Mouse (Mus musculus) neural tube, embryonic 14.5 days (tissue): Measurements from ENCODE around the gene Epha4. TPM values are rescaled to one million over a fixed set of nuclear protein-coding genes. Genes with fewer than 3 reads are reported as not detected.

Experiments used
- ATAC-seq: fragments of 200-750 bp; cut with Nextera tagmentation; 2 replicates; pipeline ENCODE4 v1.8.0; 2017; ENCODE audit warnings: low read depth, mild to moderate bottlenecking, moderate TSS enrichment, moderate library complexity
- H3K27ac ChIP-seq: fragments of 300-500 bp; sonication (generic); 2 replicates; pipeline ENCODE4 v1.5.1; 2014; ENCODE audit warnings: low read depth, mild to moderate bottlenecking, control low read depth, low read length, moderate library complexity, mixed read lengths
- H3K27me3 ChIP-seq: fragments of 300-500 bp; sonication (generic); 2 replicates; pipeline ENCODE4 v1.6.1; 2014; ENCODE audit warnings: low read length; ENCODE audit not compliant: control insufficient read depth, insufficient read depth
- H3K36me3 ChIP-seq: fragments of 300-500 bp; sonication (generic); 2 replicates; pipeline ENCODE4 v1.6.1; 2014; ENCODE audit warnings: low read length, mixed read lengths; ENCODE audit not compliant: control insufficient read depth, insufficient read depth
- H3K4me1 ChIP-seq: fragments of 300-500 bp; sonication (generic); 2 replicates; pipeline ENCODE4 v1.6.1; 2014; ENCODE audit warnings: low read length; ENCODE audit not compliant: control insufficient read depth, insufficient read depth
- H3K4me2 ChIP-seq: fragments of 300-500 bp; sonication (generic); 2 replicates; pipeline ENCODE4 v1.6.1; 2014; ENCODE audit warnings: mild to moderate bottlenecking, low read depth, low read length, control low read depth
- H3K4me3 ChIP-seq: fragments of 300-500 bp; sonication (generic); 2 replicates; pipeline ENCODE4 v1.5.1; 2014; ENCODE audit warnings: low read depth, low read length, control low read depth, mixed read lengths
- H3K9ac ChIP-seq: fragments of 300-500 bp; sonication (generic); replicated peaks from 2 replicates; pipeline ENCODE4 v1.6.1; 2014; ENCODE audit warnings: low read depth, mild to moderate bottlenecking, control low read depth, low read length, mixed read lengths
- H3K9me3 ChIP-seq: fragments of 300-500 bp; sonication (generic); 2 replicates; pipeline ENCODE4 v1.6.1; 2016; ENCODE audit warnings: low read length; ENCODE audit not compliant: control insufficient read depth
- WGBS: fragments of 180-500 bp; shearing (Covaris S2); extraction: QIAGEN DNeasy Blood & Tissue Kit; methylation state at CpG from one replicate; pipeline ENCODE4 v1.1.7; 2014; 5-methylcytosine and 5-hydroxymethylcytosine counted together
- polyA plus RNA-seq: library from polyadenylated mRNA; unstranded; fragments of >200 nt; fragmentation: Nextera tagmentation; extraction: Ambion mirVana; gene quantifications from 2 replicates; pipeline ENCODE4 v1.2.1, GENCODE M21; 2014

Gene Epha4
- polyA plus RNA-seq, 1 experiment from 2014 or later, result 41.8 TPM

DNA sequence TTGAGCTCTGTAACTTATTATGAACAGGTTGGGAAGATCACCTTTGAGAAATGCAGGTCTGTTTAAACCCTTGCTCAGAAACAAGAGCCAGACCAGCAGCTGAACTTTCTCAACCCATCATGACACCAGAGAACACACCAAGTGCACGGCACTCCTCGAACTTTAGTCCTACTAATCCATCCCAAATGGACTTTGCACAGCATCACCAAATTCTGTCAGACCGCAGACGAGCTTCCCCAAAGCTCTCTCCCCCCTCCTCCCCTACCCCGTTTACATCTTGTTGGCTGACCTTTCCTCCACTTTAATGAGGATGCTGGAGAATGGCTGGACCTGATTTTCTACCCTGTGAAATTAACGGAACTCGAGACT, 19.1 kb downstream of the Epha4 start:
- Histone ChIP-seq H3K4me1 (peaks cover 28% of the 10 kb centered on the region), H3K9me3 (no peaks in the 10 kb centered on the region), H3K4me3 (no peak overlapping the region), H3K27me3 (no peaks in the 10 kb centered on the region), H3K9ac (no peak overlapping the region), H3K27ac (no peak overlapping the region), H3K36me3 (no peaks in the 10 kb centered on the region), H3K4me2 (no peak overlapping the region)
- ATAC-seq, result no peak
- WGBS, result 13% methylated on average over 7 of the region's 7 CpGs

DNA sequence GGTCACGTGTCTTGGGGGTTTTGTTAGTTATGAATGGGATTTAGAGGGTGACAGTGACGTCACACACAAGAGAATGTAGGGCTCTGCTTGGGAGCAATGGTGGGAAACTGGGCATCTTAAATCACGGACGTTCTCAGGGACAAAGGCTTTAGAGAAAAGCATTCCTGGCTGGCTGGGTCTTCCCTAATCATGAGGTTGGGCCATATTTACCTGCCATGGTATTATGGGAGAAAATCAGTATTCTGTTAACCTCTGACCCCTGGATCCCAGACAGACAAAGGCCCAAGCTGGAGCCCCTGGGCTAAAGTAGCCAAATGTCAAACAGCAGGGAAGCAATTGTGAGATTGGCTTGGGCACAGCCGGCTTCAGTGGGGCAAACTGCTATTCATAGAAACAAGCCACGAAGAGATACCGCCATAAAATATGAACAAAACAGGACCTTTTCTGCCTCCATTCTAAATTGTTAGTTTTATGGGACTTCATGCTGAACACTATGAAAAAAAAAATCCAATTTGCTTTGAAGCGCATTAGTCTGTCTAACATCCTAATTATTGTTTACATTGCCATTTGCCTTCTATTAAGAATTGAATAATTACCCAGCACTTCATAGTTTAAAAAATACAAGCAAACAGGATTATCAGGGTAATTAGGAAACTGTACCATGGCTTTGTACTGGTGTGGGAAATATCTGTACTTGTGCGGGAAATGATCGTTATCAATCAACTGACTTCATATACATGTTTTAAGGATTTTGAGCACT, 19.7 kb downstream of the Epha4 start:
- Histone ChIP-seq H3K27ac (no peak overlapping the region), H3K9me3 (no peaks in the 10 kb centered on the region), H3K4me1 (peaks cover 28% of the 10 kb centered on the region), H3K27me3 (no peaks in the 10 kb centered on the region), H3K4me2 (no peak overlapping the region), H3K4me3 (no peak overlapping the region), H3K9ac (no peak overlapping the region), H3K36me3 (no peaks in the 10 kb centered on the region)
- 14% methylated on average over 10 of the region's 10 CpGs for WGBS
- ATAC-seq, result no peak

DNA sequence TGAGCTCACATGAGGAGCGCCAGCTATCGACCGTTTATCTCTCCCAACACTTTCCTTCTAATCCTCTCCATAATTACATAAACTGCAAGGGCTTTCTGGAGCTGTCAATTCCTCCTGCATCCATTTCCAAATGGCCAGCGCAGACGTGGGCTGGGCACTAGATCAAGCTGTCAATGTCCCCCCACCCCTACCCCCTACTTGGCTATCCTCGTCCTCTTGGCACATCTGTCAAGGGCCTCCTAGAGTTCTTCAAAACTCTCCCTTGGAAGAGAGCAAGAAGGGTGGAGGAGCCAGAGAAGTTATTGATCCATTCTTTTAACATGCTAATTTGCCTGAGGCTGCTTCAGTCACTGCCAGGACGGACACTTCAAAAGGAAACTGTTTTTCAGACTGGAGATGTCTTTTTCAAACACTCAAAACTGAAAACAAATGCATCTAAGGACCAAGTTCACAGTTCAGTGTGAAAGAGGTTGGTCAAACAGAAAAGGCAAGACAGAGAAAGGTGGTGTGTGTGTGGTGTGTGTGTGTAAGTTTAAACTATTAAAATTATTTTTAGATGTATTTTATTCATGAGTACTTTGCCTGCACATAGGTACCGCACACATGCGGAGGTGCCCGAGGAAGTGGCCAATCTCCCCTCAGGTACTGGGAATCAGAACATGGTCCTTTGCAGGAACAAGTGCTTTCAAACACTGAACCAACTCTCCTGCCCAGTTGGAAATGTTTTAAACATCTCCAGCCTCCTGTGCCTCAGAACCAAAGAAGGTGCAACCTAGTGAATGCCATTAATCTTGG, 20.9 kb downstream of the Epha4 start:
- no peaks in the 10 kb centered on the region for H3K27me3 ChIP-seq
- no peaks in the 10 kb centered on the region for H3K9me3 ChIP-seq
- H3K4me2 ChIP-seq, result no peak overlapping the region
- H3K9ac ChIP-seq, result no peak overlapping the region
- ATAC-seq, result 0 out of 2 replicates have a peak, but pooled peaks have one; percentile 32
- WGBS, result 24% methylated on average over 10 of the region's 10 CpGs
- no peaks in the 10 kb centered on the region for H3K36me3 ChIP-seq
- no peak overlapping the region for H3K4me3 ChIP-seq
- peaks cover 28% of the 10 kb centered on the region for H3K4me1 ChIP-seq
- H3K27ac ChIP-seq, result no peak overlapping the region

DNA sequence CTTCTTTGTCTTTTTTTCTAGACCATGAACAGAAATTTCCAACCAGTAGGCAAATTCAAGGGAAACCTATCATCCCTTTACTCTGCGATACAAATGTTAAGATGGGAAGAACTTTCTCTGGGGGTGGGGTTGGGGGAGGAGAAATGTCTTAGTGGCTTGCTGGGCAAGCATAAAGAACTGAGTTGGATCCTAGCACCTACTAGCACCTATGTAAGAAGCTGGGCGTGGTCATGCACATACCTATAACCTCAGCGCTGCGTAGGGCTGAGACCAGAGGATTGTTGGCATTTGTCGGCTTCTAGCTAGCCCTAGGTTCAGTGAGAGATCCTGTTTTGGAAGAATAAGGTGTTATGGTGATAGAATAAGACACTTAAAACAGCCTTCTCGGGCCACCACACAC, 24.7 kb downstream of the Epha4 start:
- no peaks in the 10 kb centered on the region for H3K27me3 ChIP-seq
- WGBS, result 93% methylated on average over 6 of the region's 6 CpGs
- no peak overlapping the region for H3K4me3 ChIP-seq
- no peak for ATAC-seq
- no peaks in the 10 kb centered on the region for H3K9me3 ChIP-seq
- no peak overlapping the region for H3K27ac ChIP-seq
- H3K9ac ChIP-seq, result no peak overlapping the region
- no peaks in the 10 kb centered on the region for H3K36me3 ChIP-seq
- H3K4me2 ChIP-seq, result no peak overlapping the region
- H3K4me1 ChIP-seq, result peaks cover 4% of the 10 kb centered on the region; the same call in 1 of the 2 replicates

- Histone ChIP-seq H3K9me3 (no peaks in the 10 kb centered on the region), H3K4me3 (no peak overlapping the region), H3K27ac (no peak overlapping the region), H3K27me3 (no peaks in the 10 kb centered on the region), H3K4me2 (no peak overlapping the region), H3K36me3 (no peaks in the 10 kb centered on the region), H3K4me1 (no peaks in the 10 kb centered on the region), H3K9ac (no peak overlapping the region)
- 89% methylated on average over 7 of the region's 7 CpGs for WGBS
- ATAC-seq, result no peak
Observed at GRCm38 (mm10) chr1:77489387-77489786, 25.5 kb downstream of the Epha4 start.

- no peak for ATAC-seq
- Histone ChIP-seq H3K27ac (no peak overlapping the region), H3K4me3 (no peak overlapping the region), H3K27me3 (no peaks in the 10 kb centered on the region), H3K36me3 (no peaks in the 10 kb centered on the region), H3K9ac (no peak overlapping the region), H3K9me3 (no peaks in the 10 kb centered on the region), H3K4me2 (no peak overlapping the region), H3K4me1 (no peaks in the 10 kb centered on the region)
- WGBS, result 72% methylated on average over 13 of the region's 13 CpGs
Observed at GRCm38 (mm10) chr1:77487856-77488462, 26.9 kb downstream of the Epha4 start.

- Histone ChIP-seq H3K4me3 (no peak overlapping the region), H3K4me2 (no peak overlapping the region), H3K9me3 (no peaks in the 10 kb centered on the region), H3K9ac (no peak overlapping the region), H3K4me1 (no peaks in the 10 kb centered on the region), H3K36me3 (no peaks in the 10 kb centered on the region), H3K27ac (no peak overlapping the region), H3K27me3 (no peaks in the 10 kb centered on the region)
- ATAC-seq, result no peak
- 76% methylated on average over 6 of the region's 6 CpGs for WGBS
Observed at GRCm38 (mm10) chr1:77484766-77485596, 29.9 kb downstream of the Epha4 start.

DNA sequence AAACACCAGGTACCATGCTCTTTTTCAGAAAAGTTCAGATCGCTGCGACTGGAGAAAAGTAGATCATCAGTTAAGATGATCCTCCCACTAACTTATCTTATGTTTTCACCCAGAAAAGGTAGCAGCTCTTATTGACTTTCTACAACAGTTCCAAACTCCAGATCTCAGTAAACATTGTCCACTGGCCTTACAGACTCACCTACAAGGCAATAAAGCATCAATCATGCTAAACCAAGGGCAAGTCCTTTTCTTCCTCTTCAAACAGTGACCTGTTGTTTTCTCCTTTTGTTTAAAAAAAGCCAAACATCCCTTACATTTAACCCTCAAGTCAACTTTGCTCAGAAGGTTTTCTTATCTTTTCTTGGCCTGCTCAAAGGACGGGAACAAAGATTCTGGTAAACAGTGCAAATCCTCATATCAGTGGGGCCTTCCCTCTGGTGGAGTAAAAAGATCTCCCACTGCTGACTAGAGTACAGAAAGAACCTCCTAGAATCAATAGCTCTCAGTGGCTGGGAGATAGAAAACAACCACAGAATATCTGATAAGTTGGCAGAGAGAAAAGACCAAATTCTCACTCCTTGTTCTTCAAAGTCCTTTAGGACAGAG, 39.0 kb downstream of the Epha4 start:
- Histone ChIP-seq H3K9me3 (no peaks in the 10 kb centered on the region), H3K4me1 (no peaks in the 10 kb centered on the region), H3K4me2 (no peak overlapping the region), H3K9ac (no peak overlapping the region), H3K36me3 (no peaks in the 10 kb centered on the region), H3K27ac (no peak overlapping the region), H3K4me3 (no peak overlapping the region), H3K27me3 (no peaks in the 10 kb centered on the region)
- no peak for ATAC-seq
- 74% methylated on average over 3 of the region's 3 CpGs for WGBS
